Mouse (Mus musculus) small intestine, adult 2 months (tissue): ENCODE measurements around the gene Asb5. TPM values are rescaled to one million over a fixed set of nuclear protein-coding genes. Genes with fewer than 3 reads are reported as not detected.
"Not testable (repeated sequence)": the region's sequence is repeated elsewhere in the genome, so short reads cannot be mapped to it uniquely, and the experiment has no call there.

ENCODE experiments used
- H3K27ac ChIP-seq: fragments of 200-500 bp; 2 replicates; pipeline ENCODE4 v1.5.1; 2012; ENCODE audit warnings: low read depth, low read length, control low read depth, inconsistent platforms; ENCODE audit not compliant: insufficient read depth
- H3K27me3 ChIP-seq: fragments of 200-500 bp; 2 replicates; pipeline ENCODE4 v1.6.1; 2012; ENCODE audit warnings: mild to moderate bottlenecking, moderate library complexity, low read length, inconsistent platforms; ENCODE audit not compliant: control insufficient read depth, insufficient read depth
- H3K36me3 ChIP-seq: fragments of 200-500 bp; 2 replicates; pipeline ENCODE4 v1.6.1; 2012; ENCODE audit warnings: mild to moderate bottlenecking, low read length, control low read depth, inconsistent platforms; ENCODE audit not compliant: control insufficient read depth, insufficient read depth
- H3K4me1 ChIP-seq: fragments of 200-500 bp; 2 replicates; pipeline ENCODE4 v1.6.1; 2012; ENCODE audit warnings: low read length, inconsistent platforms, mixed read lengths; ENCODE audit not compliant: control insufficient read depth, insufficient read depth, insufficient read length
- H3K4me3 ChIP-seq: fragments of 200-500 bp; 2 replicates; pipeline ENCODE4 v1.5.1; 2012; ENCODE audit warnings: low read depth, mild to moderate bottlenecking, control low read depth, inconsistent platforms, low read length, moderate library complexity
- CTCF ChIP-seq: fragments of 200-500 bp; IDR thresholded peaks from 2 replicates; pipeline ENCODE4 v1.5.1; 2012; ENCODE audit warnings: low read depth, mild to moderate bottlenecking, control low read depth, inconsistent platforms, low read length, moderate library complexity, mixed read lengths; ENCODE audit not compliant: insufficient replicate concordance, insufficient read length; ENCODE audit errors: extremely low read depth
- POLR2A ChIP-seq: fragments of 200-500 bp; IDR thresholded peaks from 2 replicates; pipeline ENCODE4 v1.6.1; 2012; ENCODE audit warnings: low read depth, mild to moderate bottlenecking, control low read depth, inconsistent platforms, low read length, moderate library complexity
- WGBS: fragments of 180-500 bp; shearing (Covaris S2); methylation state at CpG from one replicate; pipeline ENCODE4 v1.1.7; 2018; 5-methylcytosine and 5-hydroxymethylcytosine counted together
- polyA plus RNA-seq: library from polyadenylated mRNA; depleted of rRNA; stranded (reverse); fragments of >200 nt; gene quantifications from 2 replicates; pipeline ENCODE4 v1.2.3, GENCODE M21; 2012

Gene Asb5
- polyA plus RNA-seq, 1 experiment: 0.52 TPM

DNA sequence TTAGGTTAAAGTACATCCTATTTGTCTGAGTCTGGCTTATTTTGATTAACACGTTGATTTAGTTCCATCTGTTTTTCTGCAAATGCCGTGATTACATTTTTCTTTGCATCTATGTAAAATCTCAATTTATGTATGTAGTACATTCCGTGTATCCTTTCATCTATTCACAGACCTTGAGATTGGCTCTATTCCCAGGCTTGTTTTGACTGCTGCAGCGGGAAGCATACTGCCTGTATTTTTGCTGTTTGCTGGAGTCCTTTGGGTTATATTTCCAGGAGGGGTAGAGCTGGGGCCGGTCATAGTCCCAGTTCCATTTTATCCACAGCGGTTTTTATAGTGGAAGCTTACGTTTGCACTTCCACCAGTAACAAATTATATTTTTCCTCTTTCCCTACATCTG, 26.3 kb upstream of the Asb5 start:
- Histone ChIP-seq H3K4me1 (no peaks in the 10 kb centered on the region), H3K36me3 (no peaks in the 10 kb centered on the region), H3K4me3 (no peak overlapping the region), H3K27me3 (no peaks in the 10 kb centered on the region), H3K27ac (no peak overlapping the region)
- 65% methylated on average over 7 of the region's 7 CpGs for WGBS
- TF ChIP-seq POLR2A: no peak
- TF ChIP-seq CTCF: no peak

- Histone ChIP-seq H3K27ac (no peak overlapping the region), H3K27me3 (no peaks in the 10 kb centered on the region), H3K4me1 (no peaks in the 10 kb centered on the region), H3K4me3 (no peak overlapping the region), H3K36me3 (no peaks in the 10 kb centered on the region)
- TF ChIP-seq CTCF: no peak
- TF ChIP-seq POLR2A: no peak
- 26% methylated on average over 2 of the region's 2 CpGs for WGBS
These were observed 24.3 kb upstream of the Asb5 start for GRCm38 (mm10) chr8:54505060-54505459.

DNA sequence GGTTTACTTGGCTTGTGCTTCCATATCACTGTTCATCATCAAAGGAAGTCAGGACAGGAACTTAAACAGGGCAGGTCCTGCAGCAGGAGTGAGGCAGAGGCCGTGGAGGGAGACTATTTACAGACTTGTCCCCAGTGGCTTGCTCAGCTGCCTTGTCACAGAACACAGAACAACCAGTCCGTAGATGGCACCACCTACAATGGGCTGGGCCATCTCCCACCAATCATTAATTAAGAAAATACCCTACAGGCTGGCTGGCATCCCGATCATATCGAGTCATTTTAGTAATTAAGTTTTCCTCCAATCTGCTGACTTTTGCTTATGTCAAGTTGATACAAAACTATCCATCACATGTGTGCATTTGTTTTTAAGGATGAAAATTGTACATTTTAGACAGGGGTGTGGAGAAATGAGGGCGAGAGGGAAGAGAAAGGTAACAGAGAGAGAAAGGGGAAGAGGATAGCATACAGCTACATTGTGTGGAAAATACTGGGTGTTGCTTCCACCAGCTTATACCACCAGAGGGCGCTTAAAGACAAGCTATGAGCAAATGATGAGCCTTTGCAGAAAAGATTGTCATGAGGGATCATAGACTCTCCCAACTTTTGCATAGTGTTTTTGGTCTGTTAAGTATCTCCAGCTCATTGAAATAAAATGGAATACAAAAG, 21.8 kb upstream of the Asb5 start:
- TF ChIP-seq POLR2A (no peak), CTCF (no peak)
- H3K36me3 ChIP-seq: no peaks in the 10 kb centered on the region
- H3K27ac ChIP-seq: no peak overlapping the region
- H3K4me3 ChIP-seq: no peak overlapping the region
- no peaks in the 10 kb centered on the region for H3K27me3 ChIP-seq
- WGBS: 23% methylated on average over 6 of the region's 6 CpGs
- no peaks in the 10 kb centered on the region for H3K4me1 ChIP-seq

DNA sequence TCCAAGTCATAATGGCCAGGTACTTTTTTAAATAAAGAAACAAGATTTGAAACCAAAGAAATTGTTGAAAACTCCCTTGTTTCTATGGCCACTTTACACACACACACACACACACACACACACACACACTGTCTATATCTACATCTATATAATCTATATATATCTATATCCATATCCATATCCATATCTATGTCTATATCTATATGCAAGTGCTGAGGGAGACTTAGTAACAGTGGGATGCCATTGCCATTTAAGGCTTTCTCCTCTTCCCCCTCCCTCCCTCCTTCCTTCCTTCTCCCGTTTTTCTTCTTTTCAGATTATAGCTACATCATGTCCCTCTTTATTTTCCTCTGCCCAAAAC, 21.3 kb upstream of the Asb5 start:
- 0% methylated on average over 1 of the region's 1 CpGs for WGBS
- TF ChIP-seq POLR2A (no peak), CTCF (no peak)
- no peak overlapping the region for H3K27ac ChIP-seq
- no peaks in the 10 kb centered on the region for H3K36me3 ChIP-seq
- H3K4me3 ChIP-seq: no peak overlapping the region
- no peaks in the 10 kb centered on the region for H3K4me1 ChIP-seq
- H3K27me3 ChIP-seq: no peaks in the 10 kb centered on the region

DNA sequence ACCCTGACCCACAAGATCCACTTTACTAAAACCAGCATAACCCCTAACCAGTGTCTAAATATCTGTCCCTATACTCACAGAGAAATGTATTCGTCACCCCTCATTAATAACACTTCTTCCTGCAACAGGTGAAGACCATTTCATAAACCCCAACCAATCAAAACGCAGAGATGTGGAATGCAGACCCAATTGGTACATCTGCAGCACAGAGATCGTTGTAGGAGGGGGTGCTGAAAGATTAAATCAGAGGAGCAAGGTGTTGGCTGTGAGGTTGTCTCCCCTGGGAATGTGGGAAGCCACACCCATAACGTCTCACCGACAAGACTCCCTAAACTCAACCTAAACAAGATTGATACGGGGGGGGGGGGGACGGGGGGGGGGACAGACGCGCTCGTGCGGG, 20.6 kb upstream of the Asb5 start:
- 2% methylated on average over 9 of the region's 11 CpGs for WGBS
- no peaks in the 10 kb centered on the region for H3K36me3 ChIP-seq
- no peaks in the 10 kb centered on the region for H3K27me3 ChIP-seq
- H3K4me1 ChIP-seq: no peaks in the 10 kb centered on the region
- H3K4me3 ChIP-seq: no peak overlapping the region
- TF ChIP-seq CTCF (no peak), POLR2A (no peak)
- H3K27ac ChIP-seq: no peak overlapping the region

DNA sequence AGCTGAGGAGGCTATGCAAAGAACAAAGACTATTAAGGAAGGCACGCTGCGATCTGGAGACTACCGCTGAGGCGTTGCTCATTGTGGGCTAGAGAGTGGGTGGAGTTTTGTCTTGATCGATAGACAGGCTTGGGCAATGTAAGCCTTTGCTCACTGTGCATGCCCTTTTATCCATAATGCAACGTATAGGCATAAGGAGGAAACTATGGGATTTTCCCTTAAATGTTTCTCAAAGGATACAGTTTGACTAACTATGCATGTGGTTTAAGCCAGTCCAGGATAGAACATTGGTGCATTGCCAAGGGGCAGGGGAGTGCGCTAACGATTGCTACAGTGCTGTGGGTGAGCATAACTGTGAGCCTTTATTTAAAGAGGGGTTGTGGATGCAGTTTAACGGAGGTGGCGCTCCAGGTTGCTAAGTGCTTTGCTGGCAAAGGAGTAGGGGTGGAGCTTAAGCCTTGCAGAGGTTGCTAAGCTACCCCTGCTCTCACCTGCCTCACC, 20.1 kb upstream of the Asb5 start:
- WGBS: 5% methylated on average over 10 of the region's 10 CpGs
- no peak for TF ChIP-seq POLR2A
- TF ChIP-seq CTCF: no peak
- H3K4me3 ChIP-seq: no peak overlapping the region
- H3K4me1 ChIP-seq: no peaks in the 10 kb centered on the region
- H3K27me3 ChIP-seq: no peaks in the 10 kb centered on the region
- no peaks in the 10 kb centered on the region for H3K36me3 ChIP-seq
- no peak overlapping the region for H3K27ac ChIP-seq

DNA sequence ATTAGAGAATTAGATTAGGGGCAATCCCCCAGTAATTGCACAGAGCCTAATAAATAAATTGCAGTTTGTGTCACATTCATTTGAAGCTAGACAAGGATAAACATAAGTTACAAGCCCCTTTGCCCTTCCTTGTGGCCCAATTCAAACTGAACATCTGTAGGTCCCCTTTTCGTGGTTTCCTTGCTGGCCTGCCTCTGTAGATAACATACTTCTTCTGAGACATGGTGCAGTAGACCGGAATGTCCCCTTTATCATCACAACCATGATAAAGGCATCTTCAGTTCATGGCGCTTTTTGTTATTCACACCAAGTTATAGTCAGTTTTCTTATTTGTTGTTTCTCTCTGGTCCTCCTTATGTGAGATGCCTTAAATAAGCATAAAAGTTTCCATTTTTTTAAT, 17.6 kb upstream of the Asb5 start:
- Histone ChIP-seq H3K4me1 (no peaks in the 10 kb centered on the region), H3K4me3 (no peak overlapping the region), H3K36me3 (no peaks in the 10 kb centered on the region), H3K27me3 (no peaks in the 10 kb centered on the region), H3K27ac (no peak overlapping the region)
- no peak for TF ChIP-seq CTCF
- no peak for TF ChIP-seq POLR2A
- WGBS: 65% methylated on average over 3 of the region's 3 CpGs

- H3K4me1 ChIP-seq, H3K27me3 ChIP-seq, H3K36me3 ChIP-seq, H3K4me3 ChIP-seq, H3K27ac ChIP-seq: not testable (repeated sequence)
- WGBS: 74% methylated on average over 5 of the region's 5 CpGs
These were observed 17.2 kb upstream of the Asb5 start for GRCm38 (mm10) chr8:54512200-54512599.
